Mouse (Mus musculus): ENCODE results near the gene Aldob.

GRCm38 (mm10) chr4:49586811-49587210 is 37.5 kb upstream of the Aldob start:
- TF ChIP-seq CTCF (IDR thresholded peaks at IDR 0.05) = no peak
- no peak for TF ChIP-seq EP300 (IDR thresholded peaks at IDR 0.05)
